Mouse (Mus musculus) erythroblast, embryonic 14.5 days (primary cell): ENCODE measurements around the gene Fgf13.

Experiments used
- GATA1 ChIP-seq: IDR thresholded peaks from 2 replicates; pipeline ENCODE4 v1.6.1; 2012; ENCODE audit warnings: low read length, inconsistent platforms, mixed read lengths
- TAL1 ChIP-seq: IDR thresholded peaks from 3 replicates; pipeline ENCODE4 v1.6.1; 2012; ENCODE audit warnings: low read length, inconsistent platforms, mixed read lengths

DNA sequence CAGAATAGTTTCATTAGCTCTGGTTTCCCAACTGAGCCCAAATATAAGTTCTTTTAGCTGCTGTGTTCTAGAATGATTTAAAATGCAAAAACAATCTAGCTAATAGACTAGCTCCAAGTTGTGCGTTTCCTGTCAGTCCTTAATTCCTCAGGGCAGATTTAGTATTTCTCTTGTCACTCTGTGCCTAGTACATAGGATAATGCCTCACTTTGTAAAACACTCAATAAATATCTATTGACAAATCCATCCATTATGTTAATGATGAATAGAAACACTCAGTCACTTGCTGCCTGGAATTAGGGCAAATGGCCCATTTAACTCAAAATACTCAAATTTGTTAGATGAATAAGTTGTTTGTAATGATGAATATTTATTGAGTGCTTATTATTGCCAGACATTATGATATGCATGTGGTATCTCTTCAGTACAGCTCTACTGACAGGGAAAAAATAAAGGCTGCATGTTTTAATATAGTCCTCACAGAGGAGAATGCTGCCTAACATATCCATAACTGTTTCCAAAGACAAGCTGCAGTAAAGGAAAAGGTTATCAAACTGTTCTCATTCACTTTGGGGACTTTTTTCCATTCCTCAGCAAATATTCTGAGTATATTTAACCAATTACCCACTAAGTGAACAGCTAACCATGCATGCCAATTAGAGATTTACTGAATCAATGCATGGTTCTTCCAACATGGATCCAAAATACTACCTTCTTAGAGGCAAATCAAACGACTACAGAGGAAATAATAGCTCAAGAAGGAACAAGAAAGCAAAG lies 327.0 kb downstream of the Fgf13 start:
- TF ChIP-seq GATA1 = no peak
- no peak for TF ChIP-seq TAL1
